Mouse (Mus musculus) small intestine, adult 2 months (tissue): ENCODE measurements around the gene Folr2. TPM values are rescaled to one million over a fixed set of nuclear protein-coding genes. Genes with fewer than 3 reads are reported as not detected.

Source experiments
- H3K27ac ChIP-seq: fragments of 200-500 bp; 2 replicates; pipeline ENCODE4 v1.5.1; 2012; ENCODE audit warnings: low read depth, low read length, control low read depth, inconsistent platforms; ENCODE audit not compliant: insufficient read depth
- H3K27me3 ChIP-seq: fragments of 200-500 bp; 2 replicates; pipeline ENCODE4 v1.6.1; 2012; ENCODE audit warnings: mild to moderate bottlenecking, moderate library complexity, low read length, inconsistent platforms; ENCODE audit not compliant: control insufficient read depth, insufficient read depth
- H3K36me3 ChIP-seq: fragments of 200-500 bp; 2 replicates; pipeline ENCODE4 v1.6.1; 2012; ENCODE audit warnings: mild to moderate bottlenecking, low read length, control low read depth, inconsistent platforms; ENCODE audit not compliant: control insufficient read depth, insufficient read depth
- H3K4me1 ChIP-seq: fragments of 200-500 bp; 2 replicates; pipeline ENCODE4 v1.6.1; 2012; ENCODE audit warnings: low read length, inconsistent platforms, mixed read lengths; ENCODE audit not compliant: control insufficient read depth, insufficient read depth, insufficient read length
- H3K4me3 ChIP-seq: fragments of 200-500 bp; 2 replicates; pipeline ENCODE4 v1.5.1; 2012; ENCODE audit warnings: low read depth, mild to moderate bottlenecking, control low read depth, inconsistent platforms, low read length, moderate library complexity
- CTCF ChIP-seq: fragments of 200-500 bp; IDR thresholded peaks from 2 replicates; pipeline ENCODE4 v1.5.1; 2012; ENCODE audit warnings: low read depth, mild to moderate bottlenecking, control low read depth, inconsistent platforms, low read length, moderate library complexity, mixed read lengths; ENCODE audit not compliant: insufficient replicate concordance, insufficient read length; ENCODE audit errors: extremely low read depth
- POLR2A ChIP-seq: fragments of 200-500 bp; IDR thresholded peaks from 2 replicates; pipeline ENCODE4 v1.6.1; 2012; ENCODE audit warnings: low read depth, mild to moderate bottlenecking, control low read depth, inconsistent platforms, low read length, moderate library complexity
- WGBS: fragments of 180-500 bp; shearing (Covaris S2); methylation state at CpG from one replicate; pipeline ENCODE4 v1.1.7; 2018; 5-methylcytosine and 5-hydroxymethylcytosine counted together
- polyA plus RNA-seq: library from polyadenylated mRNA; depleted of rRNA; stranded (reverse); fragments of >200 nt; gene quantifications from 2 replicates; pipeline ENCODE4 v1.2.3, GENCODE M21; 2012; rRNA removed

The Folr2 gene
- 0.52 and 7.5 TPM in 2 replicates for polyA plus RNA-seq

DNA sequence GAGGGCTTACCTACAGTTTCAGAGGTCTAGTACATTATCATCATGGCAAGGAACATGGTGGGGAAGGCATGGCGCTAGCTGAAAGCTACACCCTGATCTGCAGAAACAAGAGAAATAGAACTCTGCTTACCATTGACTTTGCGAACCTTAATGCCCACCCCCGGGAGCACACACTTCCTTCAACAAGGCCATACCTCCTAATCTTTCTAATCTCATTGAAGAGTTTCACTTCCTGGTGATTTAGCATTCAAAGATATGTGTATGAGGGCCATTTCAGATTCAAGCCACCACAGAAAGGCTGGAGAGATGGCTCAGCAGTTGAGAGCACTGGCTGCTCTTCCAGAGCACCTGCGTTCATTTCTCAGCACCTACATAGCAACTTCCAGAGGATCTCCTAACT is at the start of gene Folr2:
Folr2 (minus strand) TSS at position 101 of the 400 bp plus-strand sequence.
- no peak within 1 kb of the TSS for H3K27ac ChIP-seq
- H3K27me3 ChIP-seq = no peaks in the 10 kb centered on the region
- H3K4me1 ChIP-seq = no peaks in the 10 kb centered on the region; the same call in 1 of the 2 replicates
- no peak within 1 kb of the TSS for H3K4me3 ChIP-seq
- WGBS = 78% methylated on average over 4 of the region's 4 CpGs
- TF ChIP-seq CTCF (no peak), POLR2A (no peak)
- H3K36me3 ChIP-seq = no peaks in the 10 kb centered on the region

GRCm38 (mm10) chr7:101906696-101907095 is 49.7 kb upstream of the Folr2 start:
- H3K27ac ChIP-seq = peak overlapping the region; percentile 88

GRCm38 (mm10) chr7:101906287-101906681 is 49.3 kb upstream of the Folr2 start, which contains the start of gene Tomt:
TSS of gene Tomt (minus strand) at chr7:101906359.
- TF ChIP-seq POLR2A = no peak
- no peak for TF ChIP-seq CTCF
- WGBS = 3% methylated on average over 11 of the region's 11 CpGs
- H3K4me3 ChIP-seq = peak within 1 kb of the TSS; percentile 80
- peaks cover 14% of the 10 kb centered on the region for H3K36me3 ChIP-seq
- H3K4me1 ChIP-seq = peaks cover 15% of the 10 kb centered on the region; the same call in 1 of the 2 replicates
- no peaks in the 10 kb centered on the region for H3K27me3 ChIP-seq
- peak within 1 kb of the TSS; percentile 92 for H3K27ac ChIP-seq

More at GRCm38 (mm10) chr7:101906696-101907095, 49.7 kb upstream of the Folr2 start:
- TF ChIP-seq CTCF (no peak), POLR2A (no peak)
- Histone ChIP-seq H3K4me1 (peaks cover 15% of the 10 kb centered on the region; the same call in 1 of the 2 replicates), H3K36me3 (peaks cover 17% of the 10 kb centered on the region), H3K4me3 (peak overlapping the region; percentile 80), H3K27me3 (no peaks in the 10 kb centered on the region)
- WGBS = 34% methylated on average over 8 of the region's 8 CpGs

GRCm38 (mm10) chr7:101905561-101906286 is 48.7 kb upstream of the Folr2 start, which contains the start of gene Lamtor1:
TSS of gene Lamtor1 (plus strand) at chr7:101905904.
- H3K36me3 ChIP-seq = peaks cover 9% of the 10 kb centered on the region; the same call in 1 of the 2 replicates
- H3K4me3 ChIP-seq = peak within 1 kb of the TSS; percentile 80
- peak within 1 kb of the TSS; percentile 92 for H3K27ac ChIP-seq
- under 1% methylated on average over 61 of the region's 61 CpGs for WGBS
- H3K4me1 ChIP-seq = peaks cover 15% of the 10 kb centered on the region; the same call in 1 of the 2 replicates
- no peaks in the 10 kb centered on the region for H3K27me3 ChIP-seq
- TF ChIP-seq CTCF (no peak), POLR2A (peak; percentile 63)

DNA sequence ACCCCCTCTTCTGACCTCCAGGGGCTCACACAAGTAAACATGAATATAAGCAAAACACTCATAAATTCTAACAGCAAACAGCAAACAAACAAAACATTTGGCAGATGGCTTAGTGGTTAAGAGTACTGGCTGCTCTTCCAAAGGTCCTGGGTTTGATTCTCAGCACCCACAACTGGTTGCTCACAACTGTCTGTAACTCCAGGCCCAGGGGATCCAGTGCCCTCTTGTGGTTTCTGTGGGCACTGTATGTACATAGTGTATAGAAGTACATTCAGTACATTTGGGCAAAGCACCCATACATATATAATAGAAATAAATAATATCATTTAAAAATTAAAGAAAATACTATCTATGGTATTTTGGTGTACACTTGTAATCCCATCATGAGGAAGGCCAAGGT is 45.9 kb upstream of the Folr2 start:
- H3K27ac ChIP-seq = no peak overlapping the region
- no peaks in the 10 kb centered on the region for H3K36me3 ChIP-seq
- no peak overlapping the region for H3K4me3 ChIP-seq
- TF ChIP-seq POLR2A (no peak), CTCF (no peak)
- peaks cover 5% of the 10 kb centered on the region; the same call in 1 of the 2 replicates for H3K4me1 ChIP-seq
- no peaks in the 10 kb centered on the region for H3K27me3 ChIP-seq

DNA sequence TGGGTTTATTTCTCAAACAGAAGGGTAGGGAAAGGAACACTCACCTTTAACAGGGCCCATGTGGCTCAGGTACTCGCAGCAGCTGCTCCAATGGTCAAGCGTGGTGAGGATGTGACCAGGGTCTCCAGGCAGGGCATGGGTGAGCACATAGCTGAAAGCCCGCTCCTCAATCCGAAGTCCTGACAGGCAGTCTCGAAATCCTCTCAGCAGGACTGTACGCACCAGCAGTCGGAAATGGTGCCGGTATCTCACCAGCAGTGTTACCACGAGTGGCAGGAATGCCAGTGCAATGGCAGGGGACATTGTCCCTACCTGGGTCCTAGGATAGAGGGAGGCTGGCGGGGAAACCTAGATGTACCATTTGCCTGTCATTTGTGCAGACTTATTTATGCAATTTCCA is 45.0 kb upstream of the Folr2 start:
- H3K27me3 ChIP-seq = no peaks in the 10 kb centered on the region
- no peaks in the 10 kb centered on the region for H3K36me3 ChIP-seq
- peaks cover 7% of the 10 kb centered on the region; the same call in 1 of the 2 replicates for H3K4me1 ChIP-seq
- H3K4me3 ChIP-seq = no peak overlapping the region
- 95% methylated on average over 10 of the region's 10 CpGs for WGBS
- no peak overlapping the region for H3K27ac ChIP-seq
- no peak for TF ChIP-seq CTCF

DNA sequence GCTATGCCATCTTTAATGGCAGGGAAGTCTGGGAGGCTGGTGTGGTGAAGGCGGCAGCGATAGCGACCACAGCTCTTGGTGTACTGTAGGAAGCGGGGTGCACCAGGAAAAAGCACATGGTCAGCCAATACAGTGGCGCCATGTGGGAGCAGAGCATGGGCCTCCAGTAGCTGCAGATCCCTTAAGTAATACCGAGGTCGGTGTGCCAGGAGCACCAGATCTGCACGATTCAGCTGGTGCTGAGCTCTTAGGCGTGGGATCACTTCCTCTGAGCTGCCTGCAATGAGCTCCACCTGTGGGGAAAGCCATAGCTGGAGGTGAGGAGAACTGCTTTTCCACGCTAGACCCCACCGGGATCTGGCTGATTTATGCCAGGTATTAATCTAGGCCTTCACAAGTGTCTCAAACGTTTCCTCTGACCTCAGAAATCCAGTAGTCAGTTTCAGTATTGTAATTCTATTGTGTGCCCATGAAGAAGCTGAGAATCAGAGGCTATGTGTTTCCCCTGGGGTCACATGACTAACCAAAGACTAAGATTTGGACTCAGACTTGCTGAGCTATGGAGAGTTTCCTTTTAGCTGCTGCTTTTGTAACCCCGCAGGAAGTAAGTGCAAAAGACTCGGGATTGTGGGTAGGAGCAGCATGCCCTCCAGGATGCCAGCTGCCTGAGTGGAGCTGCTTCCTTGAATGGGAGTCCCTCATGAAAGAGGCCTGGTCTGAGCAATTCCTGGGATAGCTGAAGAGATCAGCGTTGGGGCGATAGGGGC is 43.5 kb upstream of the Folr2 start:
- Histone ChIP-seq H3K4me3 (no peak overlapping the region), H3K4me1 (0 out of 2 replicates have a peak, but pooled peaks cover 2% of the 10 kb centered on the region), H3K36me3 (no peaks in the 10 kb centered on the region), H3K27ac (no peak overlapping the region), H3K27me3 (no peaks in the 10 kb centered on the region)
- TF ChIP-seq POLR2A (no peak), CTCF (no peak)
- 91% methylated on average over 16 of the region's 16 CpGs for WGBS
